Mouse (Mus musculus) hindbrain, postnatal 0 days (tissue): ENCODE results near the gene Raly. TPM values are rescaled to one million over a fixed set of nuclear protein-coding genes. Genes with fewer than 3 reads are reported as not detected.

ENCODE experiments used
- ATAC-seq: fragments of 200-750 bp; cut with Nextera tagmentation; 2 replicates; pipeline ENCODE4 v1.8.0; 2017; ENCODE audit warnings: mild to moderate bottlenecking, moderate TSS enrichment, moderate library complexity
- DNase-seq: peaks from one replicate; pipeline ENCODE4 v3.0.0-alpha.2; 2015; ENCODE audit warnings: low spot score
- H3K27ac ChIP-seq: fragments of 300-500 bp; sonication (generic); 2 replicates; pipeline ENCODE4 v1.5.1; 2014; ENCODE audit warnings: mild to moderate bottlenecking
- H3K27me3 ChIP-seq: fragments of 300-500 bp; sonication (generic); 2 replicates; pipeline ENCODE4 v1.6.1; 2014; ENCODE audit warnings: low read length, mixed read lengths; ENCODE audit not compliant: insufficient read depth
- H3K36me3 ChIP-seq: fragments of 300-500 bp; sonication (generic); 2 replicates; pipeline ENCODE4 v1.6.1; 2014; ENCODE audit warnings: low read length, mixed read lengths; ENCODE audit not compliant: insufficient read depth
- H3K4me1 ChIP-seq: fragments of 300-500 bp; sonication (generic); 2 replicates; pipeline ENCODE4 v1.6.1; 2014; ENCODE audit warnings: antibody characterized with exemption, low read length, mixed read lengths; ENCODE audit not compliant: insufficient read depth
- H3K4me2 ChIP-seq: fragments of 300-500 bp; sonication (generic); 2 replicates; pipeline ENCODE4 v1.6.1; 2014; ENCODE audit warnings: low read depth, mild to moderate bottlenecking, low read length, moderate library complexity, mixed read lengths
- H3K4me3 ChIP-seq: fragments of 300-500 bp; sonication (generic); 2 replicates; pipeline ENCODE4 v1.5.1; 2014; ENCODE audit warnings: low read length
- H3K9ac ChIP-seq: fragments of 300-500 bp; sonication (generic); replicated peaks from 2 replicates; pipeline ENCODE4 v1.6.1; 2014; ENCODE audit warnings: mild to moderate bottlenecking, low read length, moderate library complexity, mixed read lengths
- H3K9me3 ChIP-seq: fragments of 300-500 bp; sonication (generic); 2 replicates; pipeline ENCODE4 v1.6.1; 2016; ENCODE audit warnings: low read length, mixed read lengths
- CTCF ChIP-seq: IDR thresholded peaks from 2 replicates; pipeline ENCODE4 v1.5.1; 2016; ENCODE audit warnings: antibody characterized with exemption, control low read depth, low read depth
- WGBS: fragments of 180-500 bp; shearing (Covaris S2); extraction: QIAGEN DNeasy Blood & Tissue Kit; methylation state at CpG from one replicate; pipeline ENCODE4 v1.1.7; 2014; 5-methylcytosine and 5-hydroxymethylcytosine counted together
- polyA plus RNA-seq: library from polyadenylated mRNA; unstranded; fragments of >200 nt; fragmentation: Nextera tagmentation; extraction: Ambion mirVana; gene quantifications from 2 replicates; pipeline ENCODE4 v1.2.1, GENCODE M21; 2015
- total RNA-seq: library from RNA; depleted of rRNA; stranded (reverse); fragments of >200 nt; gene quantifications from 2 replicates; pipeline ENCODE4 v1.2.3, GENCODE M21; 2014

The Raly gene
- total and polyA plus RNA-seq, 2 experiments from 2014 or later = 25.5 to 180 TPM

GRCm38 (mm10) chr2:154832471-154832870, 41.6 kb downstream of the Raly start:
- H3K27ac ChIP-seq = no peak overlapping the region
- no peaks in the 10 kb centered on the region for H3K27me3 ChIP-seq
- H3K9ac ChIP-seq = no peak overlapping the region
- ATAC-seq = no peak
- DNase-seq = no peak
- H3K9me3 ChIP-seq = no peaks in the 10 kb centered on the region
- H3K4me2 ChIP-seq = no peak overlapping the region
- no peaks in the 10 kb centered on the region for H3K36me3 ChIP-seq
- no peak overlapping the region for H3K4me3 ChIP-seq
- no peaks in the 10 kb centered on the region for H3K4me1 ChIP-seq
- WGBS = 53% methylated on average over 4 of the region's 4 CpGs
- TF ChIP-seq CTCF = no peak

GRCm38 (mm10) chr2:154834149-154834865, 43.4 kb downstream of the Raly start:
- no peak overlapping the region for H3K4me3 ChIP-seq
- H3K36me3 ChIP-seq = no peaks in the 10 kb centered on the region
- WGBS = 85% methylated on average over 6 of the region's 6 CpGs
- no peaks in the 10 kb centered on the region for H3K4me1 ChIP-seq
- no peak for DNase-seq
- no peak for TF ChIP-seq CTCF
- no peaks in the 10 kb centered on the region for H3K9me3 ChIP-seq
- no peaks in the 10 kb centered on the region for H3K27me3 ChIP-seq
- H3K27ac ChIP-seq = no peak overlapping the region
- no peak overlapping the region for H3K4me2 ChIP-seq
- no peak for ATAC-seq
- H3K9ac ChIP-seq = no peak overlapping the region

- Histone ChIP-seq H3K4me1 (no peaks in the 10 kb centered on the region), H3K27ac (no peak overlapping the region), H3K4me3 (no peak overlapping the region), H3K36me3 (no peaks in the 10 kb centered on the region), H3K9ac (no peak overlapping the region), H3K9me3 (no peaks in the 10 kb centered on the region), H3K27me3 (no peaks in the 10 kb centered on the region), H3K4me2 (no peak overlapping the region)
- WGBS = 87% methylated on average over 2 of the region's 2 CpGs
- no peak for TF ChIP-seq CTCF
- ATAC-seq = no peak
- no peak for DNase-seq
Observed at GRCm38 (mm10) chr2:154836537-154836936, 45.6 kb downstream of the Raly start.

DNA sequence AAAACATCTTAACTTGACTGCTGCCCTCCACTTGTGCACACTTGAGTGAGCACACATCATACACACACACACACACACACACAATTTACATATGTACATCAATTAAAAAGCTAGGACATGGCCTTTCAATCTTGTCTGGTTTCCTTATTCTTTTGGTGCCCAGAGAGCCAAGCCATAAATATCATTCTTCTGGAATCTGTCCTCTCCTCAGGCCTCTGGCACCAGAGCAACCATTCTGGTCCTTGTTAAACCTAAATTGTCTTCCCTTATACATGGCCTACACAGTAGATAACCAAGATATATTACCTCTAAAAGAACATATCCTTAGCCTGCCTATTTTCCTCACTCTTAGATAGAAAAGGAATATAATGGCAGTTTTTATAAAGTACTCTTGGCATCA, 57.2 kb downstream of the Raly start:
- Histone ChIP-seq H3K4me2 (no peak overlapping the region), H3K4me1 (no peaks in the 10 kb centered on the region), H3K36me3 (no peaks in the 10 kb centered on the region), H3K27me3 (no peaks in the 10 kb centered on the region), H3K27ac (no peak overlapping the region), H3K9me3 (no peaks in the 10 kb centered on the region), H3K4me3 (no peak overlapping the region), H3K9ac (no peak overlapping the region)
- no peak for ATAC-seq
- DNase-seq = no peak
- no peak for TF ChIP-seq CTCF

DNA sequence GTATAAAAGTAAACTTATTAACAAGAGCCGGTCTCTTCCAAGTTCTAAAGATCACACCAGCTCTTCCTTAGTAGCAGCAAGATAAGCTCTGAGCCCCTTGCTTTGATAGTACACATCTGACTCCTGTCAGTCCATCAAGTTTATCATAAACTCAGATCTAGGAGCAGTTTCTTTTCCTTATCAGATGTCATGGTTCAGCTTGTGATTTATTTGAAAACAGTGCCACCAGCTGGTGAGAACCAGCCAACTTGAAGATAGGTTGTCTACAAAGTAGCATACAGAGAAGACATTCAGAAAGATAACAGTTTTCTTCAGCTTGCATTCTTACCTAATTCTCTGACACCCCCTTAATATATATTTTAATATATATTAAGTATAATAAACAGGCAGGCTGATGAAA, 64.5 kb downstream of the Raly start:
- no peak overlapping the region for H3K4me3 ChIP-seq
- ATAC-seq (no peak), DNase-seq (peak; percentile 83)
- WGBS = 80% methylated on average over 1 of the region's 1 CpGs
- H3K9me3 ChIP-seq = no peaks in the 10 kb centered on the region
- no peak overlapping the region for H3K9ac ChIP-seq
- no peak overlapping the region for H3K27ac ChIP-seq
- no peaks in the 10 kb centered on the region for H3K4me1 ChIP-seq
- peak; percentile 76 for TF ChIP-seq CTCF
- no peaks in the 10 kb centered on the region for H3K27me3 ChIP-seq
- H3K4me2 ChIP-seq = no peak overlapping the region
- no peaks in the 10 kb centered on the region for H3K36me3 ChIP-seq

DNA sequence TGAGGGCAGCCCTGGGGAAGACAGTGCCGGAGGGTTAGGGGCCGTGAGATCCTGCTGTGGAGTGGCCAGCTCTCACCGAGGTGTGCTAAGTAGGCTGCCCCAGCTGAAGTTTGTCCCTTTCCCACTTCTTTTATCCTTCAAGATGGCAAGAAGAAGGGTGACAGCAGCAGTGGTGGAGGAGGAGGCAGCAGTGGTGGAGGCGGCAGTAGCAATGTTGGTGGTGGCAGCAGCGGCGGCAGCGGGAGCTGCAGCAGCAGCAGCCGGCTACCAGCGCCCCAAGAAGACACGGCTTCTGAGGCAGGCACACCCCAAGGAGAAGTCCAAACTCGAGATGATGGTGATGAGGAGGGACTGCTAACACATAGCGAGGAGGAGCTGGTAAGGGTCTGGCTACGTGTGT, 72.8 kb downstream of the Raly start:
- DNase-seq = no peak
- H3K9me3 ChIP-seq = no peaks in the 10 kb centered on the region
- no peak overlapping the region for H3K4me3 ChIP-seq
- whole genome bisulfite sequencing = 92% methylated on average over 13 of the region's 13 CpGs
- no peak overlapping the region for H3K4me2 ChIP-seq
- no peak overlapping the region for H3K9ac ChIP-seq
- H3K27me3 ChIP-seq = no peaks in the 10 kb centered on the region
- TF ChIP-seq CTCF = no peak
- no peak for ATAC-seq
- H3K27ac ChIP-seq = no peak overlapping the region
- H3K4me1 ChIP-seq = no peaks in the 10 kb centered on the region
- peaks cover 43% of the 10 kb centered on the region for H3K36me3 ChIP-seq

GRCm38 (mm10) chr2:154865696-154866095, 74.8 kb downstream of the Raly start:
- 81% methylated on average over 3 of the region's 3 CpGs for WGBS
- H3K4me3 ChIP-seq = no peak overlapping the region
- no peaks in the 10 kb centered on the region for H3K4me1 ChIP-seq
- H3K9me3 ChIP-seq = no peaks in the 10 kb centered on the region
- no peak for ATAC-seq
- H3K27ac ChIP-seq = no peak overlapping the region
- no peak overlapping the region for H3K9ac ChIP-seq
- DNase-seq = no peak
- TF ChIP-seq CTCF = no peak
- no peaks in the 10 kb centered on the region for H3K27me3 ChIP-seq
- peaks cover 46% of the 10 kb centered on the region for H3K36me3 ChIP-seq
- no peak overlapping the region for H3K4me2 ChIP-seq
